Mouse (Mus musculus): ENCODE data around the gene Olfr558. TPM values are rescaled to one million over a fixed set of nuclear protein-coding genes. Genes with fewer than 3 reads are reported as not detected.

The Olfr558 gene
- polyA plus RNA-seq (2014; fragmentation: Nextera tagmentation; extraction: Ambion mirVana): 0.53 and 0.55 TPM in 2 replicates

- no peak within 1 kb of the TSS for H3K9ac ChIP-seq (ENCODE audit: low read length)
- H3K4me2 ChIP-seq (ENCODE audit: low read depth): no peak within 1 kb of the TSS
- H3K27me3 ChIP-seq (ENCODE audit: control insufficient read depth, insufficient read depth, low read length): no peaks in the 10 kb centered on the region
- H3K4me3 ChIP-seq (ENCODE audit: low read depth, low read length): no peak within 1 kb of the TSS
- no peak for DNase-seq (ENCODE audit: low spot score)
- no peak for ATAC-seq (ENCODE audit: insufficient read depth, low FRiP score, low TSS enrichment)
- no peaks in the 10 kb centered on the region for H3K4me1 ChIP-seq (ENCODE audit: control insufficient read depth, insufficient read depth, low read length)
- no peaks in the 10 kb centered on the region for H3K9me3 ChIP-seq (ENCODE audit: control insufficient read depth, low read length)
- no peaks in the 10 kb centered on the region for H3K36me3 ChIP-seq (ENCODE audit: control insufficient read depth, insufficient read depth, low read length)
- H3K27ac ChIP-seq (ENCODE audit: low read depth, low read length): no peak within 1 kb of the TSS
Observed at GRCm38 (mm10) chr7:102701915-102702314, at the start of gene Olfr558. Olfr558 (plus strand) TSS chr7:102702215.

- H3K4me2 ChIP-seq (ENCODE audit: low read depth): no peak within 1 kb of the TSS
- no peaks in the 10 kb centered on the region for H3K4me1 ChIP-seq (ENCODE audit: control insufficient read depth, insufficient read depth, low read length)
- H3K36me3 ChIP-seq (ENCODE audit: control insufficient read depth, insufficient read depth, low read length): no peaks in the 10 kb centered on the region
- WGBS: 72% methylated on average over 1 of the region's 1 CpGs
- no peak within 1 kb of the TSS for H3K27ac ChIP-seq (ENCODE audit: low read depth, low read length)
- DNase-seq (ENCODE audit: low spot score): no peak
- H3K9me3 ChIP-seq (ENCODE audit: control insufficient read depth, low read length): no peaks in the 10 kb centered on the region
- ATAC-seq (ENCODE audit: insufficient read depth, low FRiP score, low TSS enrichment): no peak
- H3K4me3 ChIP-seq (ENCODE audit: low read depth, low read length): no peak within 1 kb of the TSS
- no peak within 1 kb of the TSS for H3K9ac ChIP-seq (ENCODE audit: low read length)
- H3K27me3 ChIP-seq (ENCODE audit: control insufficient read depth, insufficient read depth, low read length): no peaks in the 10 kb centered on the region
Observed at GRCm38 (mm10) chr7:102658523-102658922, 43.5 kb upstream of the Olfr558 start, which contains the start of gene Olfr555. Olfr555 (plus strand) TSS chr7:102658823.

GRCm38 (mm10) chr7:102664599-102664998 lies 37.4 kb upstream of the Olfr558 start, which contains the start of gene Olfr556:
Olfr556 (plus strand) TSS chr7:102664899.
- Histone ChIP-seq H3K4me2 (ENCODE audit: low read depth) (no peak within 1 kb of the TSS), H3K4me1 (ENCODE audit: control insufficient read depth, insufficient read depth, low read length) (no peaks in the 10 kb centered on the region), H3K9me3 (ENCODE audit: control insufficient read depth, low read length) (no peaks in the 10 kb centered on the region), H3K27ac (ENCODE audit: low read depth, low read length) (no peak within 1 kb of the TSS), H3K36me3 (ENCODE audit: control insufficient read depth, insufficient read depth, low read length) (no peaks in the 10 kb centered on the region), H3K9ac (ENCODE audit: low read length) (no peak within 1 kb of the TSS), H3K4me3 (ENCODE audit: low read depth, low read length) (no peak within 1 kb of the TSS), H3K27me3 (ENCODE audit: control insufficient read depth, insufficient read depth, low read length) (no peaks in the 10 kb centered on the region)
- 28% methylated on average over 3 of the region's 3 CpGs for WGBS
- ATAC-seq (ENCODE audit: insufficient read depth, low FRiP score, low TSS enrichment): no peak
- no peak for DNase-seq (ENCODE audit: low spot score)

DNA sequence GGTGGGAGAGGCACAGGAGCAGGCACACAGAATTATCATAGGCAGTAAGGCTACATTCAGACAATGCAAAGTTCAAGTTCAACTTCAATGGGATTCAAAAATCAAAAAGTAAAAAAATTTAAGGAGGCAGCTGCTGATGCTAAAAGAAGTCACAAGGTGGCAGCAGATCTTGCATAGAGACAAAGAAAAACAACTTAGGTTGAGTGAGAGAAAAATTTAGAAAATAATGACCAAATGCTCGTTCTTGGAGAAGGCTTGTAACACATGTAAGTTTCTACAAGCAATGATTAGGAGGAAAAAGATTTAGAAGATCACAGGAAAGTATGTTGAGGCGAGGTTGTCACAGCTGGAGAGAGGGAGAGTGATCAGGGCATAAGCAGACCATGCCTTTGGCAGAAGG lies 36.6 kb upstream of the Olfr558 start:
- 52% methylated on average over 2 of the region's 2 CpGs for WGBS
- Histone ChIP-seq H3K9me3 (ENCODE audit: control insufficient read depth, low read length) (no peaks in the 10 kb centered on the region), H3K4me2 (ENCODE audit: low read depth) (no peak overlapping the region), H3K27me3 (ENCODE audit: control insufficient read depth, insufficient read depth, low read length) (no peaks in the 10 kb centered on the region), H3K9ac (ENCODE audit: low read length) (no peak overlapping the region), H3K36me3 (ENCODE audit: control insufficient read depth, insufficient read depth, low read length) (no peaks in the 10 kb centered on the region), H3K27ac (ENCODE audit: low read depth, low read length) (no peak overlapping the region), H3K4me3 (ENCODE audit: low read depth, low read length) (no peak overlapping the region), H3K4me1 (ENCODE audit: control insufficient read depth, insufficient read depth, low read length) (no peaks in the 10 kb centered on the region)
- DNase-seq (ENCODE audit: low spot score) (peak; percentile 16), ATAC-seq (ENCODE audit: insufficient read depth, low FRiP score, low TSS enrichment) (no peak)

- DNase-seq (ENCODE audit: low spot score) (no peak), ATAC-seq (ENCODE audit: insufficient read depth, low FRiP score, low TSS enrichment) (no peak)
- no peak overlapping the region for H3K9ac ChIP-seq (ENCODE audit: low read length)
- H3K27me3 ChIP-seq (ENCODE audit: control insufficient read depth, insufficient read depth, low read length): no peaks in the 10 kb centered on the region
- H3K9me3 ChIP-seq (ENCODE audit: control insufficient read depth, low read length): no peaks in the 10 kb centered on the region
- no peaks in the 10 kb centered on the region for H3K4me1 ChIP-seq (ENCODE audit: control insufficient read depth, insufficient read depth, low read length)
- no peak overlapping the region for H3K4me2 ChIP-seq (ENCODE audit: low read depth)
- no peak overlapping the region for H3K27ac ChIP-seq (ENCODE audit: low read depth, low read length)
- 80% methylated on average over 2 of the region's 2 CpGs for WGBS
- H3K4me3 ChIP-seq (ENCODE audit: low read depth, low read length): no peak overlapping the region
- H3K36me3 ChIP-seq (ENCODE audit: control insufficient read depth, insufficient read depth, low read length): no peaks in the 10 kb centered on the region
Observed at GRCm38 (mm10) chr7:102676225-102676624, 25.8 kb upstream of the Olfr558 start.

DNA sequence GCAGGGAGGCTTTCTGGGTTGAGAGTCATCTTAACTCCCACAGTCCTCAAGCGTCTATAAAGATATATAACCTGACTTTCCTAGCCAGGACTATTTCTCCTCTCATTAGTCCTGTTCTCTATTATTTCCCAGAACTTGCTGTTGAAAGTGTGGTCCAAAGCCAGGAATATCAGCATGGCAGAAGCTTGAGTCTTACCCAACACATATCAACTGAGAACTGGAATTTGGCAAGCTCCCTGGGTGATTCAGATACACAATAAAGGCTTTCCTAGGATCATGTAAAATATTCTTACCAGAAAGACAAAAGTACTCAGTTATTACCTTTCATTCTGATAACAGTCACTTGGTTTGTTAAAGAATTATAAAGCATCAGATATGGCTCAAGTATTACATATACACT lies 20.1 kb upstream of the Olfr558 start:
- H3K9ac ChIP-seq (ENCODE audit: low read length): no peak overlapping the region
- no peaks in the 10 kb centered on the region for H3K9me3 ChIP-seq (ENCODE audit: control insufficient read depth, low read length)
- H3K27me3 ChIP-seq (ENCODE audit: control insufficient read depth, insufficient read depth, low read length): no peaks in the 10 kb centered on the region
- no peak for DNase-seq (ENCODE audit: low spot score)
- no peaks in the 10 kb centered on the region for H3K4me1 ChIP-seq (ENCODE audit: control insufficient read depth, insufficient read depth, low read length)
- WGBS: 93% methylated on average over 1 of the region's 1 CpGs
- H3K36me3 ChIP-seq (ENCODE audit: control insufficient read depth, insufficient read depth, low read length): no peaks in the 10 kb centered on the region
- H3K4me2 ChIP-seq (ENCODE audit: low read depth): no peak overlapping the region
- ATAC-seq (ENCODE audit: insufficient read depth, low FRiP score, low TSS enrichment): no peak
- H3K4me3 ChIP-seq (ENCODE audit: low read depth, low read length): no peak overlapping the region
- no peak overlapping the region for H3K27ac ChIP-seq (ENCODE audit: low read depth, low read length)

- DNase-seq (ENCODE audit: low spot score) (peak; percentile 94), ATAC-seq (ENCODE audit: insufficient read depth, low FRiP score, low TSS enrichment) (peak; percentile 99)
- no peaks in the 10 kb centered on the region for H3K36me3 ChIP-seq (ENCODE audit: control insufficient read depth, insufficient read depth, low read length)
- no peaks in the 10 kb centered on the region for H3K27me3 ChIP-seq (ENCODE audit: control insufficient read depth, insufficient read depth, low read length)
- peak within 1 kb of the TSS; percentile 57 for H3K4me2 ChIP-seq (ENCODE audit: low read depth)
- peak within 1 kb of the TSS; percentile 57 for H3K4me3 ChIP-seq (ENCODE audit: low read depth, low read length)
- peak within 1 kb of the TSS; percentile 75 for H3K9ac ChIP-seq (ENCODE audit: low read length)
- H3K4me1 ChIP-seq (ENCODE audit: control insufficient read depth, insufficient read depth, low read length): no peaks in the 10 kb centered on the region
- under 1% methylated on average over 40 of the region's 40 CpGs for WGBS
- no peak within 1 kb of the TSS for H3K27ac ChIP-seq (ENCODE audit: low read depth, low read length)
- no peaks in the 10 kb centered on the region for H3K9me3 ChIP-seq (ENCODE audit: control insufficient read depth, low read length)
Observed at GRCm38 (mm10) chr7:102686944-102687501, 15.0 kb upstream of the Olfr558 start, which contains the start of gene Trim68. Trim68 (minus strand) TSS chr7:102687327.

DNA sequence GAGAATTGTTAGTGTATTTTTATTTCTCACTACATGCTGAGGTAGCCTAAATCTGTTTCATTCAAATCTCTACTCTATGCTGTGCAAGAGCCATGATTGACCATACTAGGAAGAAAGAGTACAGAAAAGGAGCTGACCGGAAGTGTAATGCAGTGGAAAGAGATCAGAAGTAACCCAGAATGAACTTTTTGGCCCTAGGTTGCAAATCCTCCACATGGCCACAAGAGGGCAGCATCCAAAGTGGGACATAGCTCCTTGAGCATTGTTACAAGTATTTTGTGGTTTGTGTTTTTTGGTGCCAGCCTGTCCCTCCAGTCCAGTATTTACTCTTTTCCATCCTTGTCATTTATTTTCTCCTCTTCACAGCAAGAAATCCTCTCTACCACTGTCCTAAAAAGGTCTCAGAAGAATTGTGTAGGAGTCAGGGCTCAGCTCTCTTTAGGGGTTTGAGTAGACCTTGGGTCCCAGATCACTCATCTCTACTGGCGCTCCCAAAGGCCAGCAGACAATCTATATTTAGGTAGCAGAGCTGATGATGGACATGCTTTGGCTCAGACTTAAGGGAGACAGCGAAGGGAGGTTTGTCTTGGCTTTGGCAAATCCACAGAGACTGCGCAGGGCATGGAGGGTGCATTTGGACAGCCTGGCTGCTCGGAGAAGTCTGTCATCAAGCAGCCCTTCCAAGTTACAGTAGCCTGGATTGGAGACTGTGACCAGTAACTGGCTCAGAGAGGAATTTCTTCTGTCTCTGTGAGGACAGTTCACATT lies 6.5 kb upstream of the Olfr558 start, which contains the start of gene Olfr557:
Gene Olfr557, plus strand, starts transcription at position 553 of the 768 bp plus-strand sequence.
- Histone ChIP-seq H3K27me3 (ENCODE audit: control insufficient read depth, insufficient read depth, low read length) (no peaks in the 10 kb centered on the region), H3K4me3 (ENCODE audit: low read depth, low read length) (no peak within 1 kb of the TSS), H3K27ac (ENCODE audit: low read depth, low read length) (no peak within 1 kb of the TSS), H3K9me3 (ENCODE audit: control insufficient read depth, low read length) (no peaks in the 10 kb centered on the region), H3K9ac (ENCODE audit: low read length) (no peak within 1 kb of the TSS), H3K4me2 (ENCODE audit: low read depth) (no peak within 1 kb of the TSS), H3K36me3 (ENCODE audit: control insufficient read depth, insufficient read depth, low read length) (no peaks in the 10 kb centered on the region), H3K4me1 (ENCODE audit: control insufficient read depth, insufficient read depth, low read length) (no peaks in the 10 kb centered on the region)
- DNase-seq (ENCODE audit: low spot score): peak; percentile 49
- 82% methylated on average over 5 of the region's 5 CpGs for WGBS
- ATAC-seq (ENCODE audit: insufficient read depth, low FRiP score, low TSS enrichment): no peak

GRCm38 (mm10) chr7:102698461-102698860 lies 3.6 kb upstream of the Olfr558 start:
- H3K9ac ChIP-seq (ENCODE audit: low read length): no peak overlapping the region
- WGBS: 85% methylated on average over 7 of the region's 7 CpGs
- no peaks in the 10 kb centered on the region for H3K4me1 ChIP-seq (ENCODE audit: control insufficient read depth, insufficient read depth, low read length)
- no peak overlapping the region for H3K27ac ChIP-seq (ENCODE audit: low read depth, low read length)
- no peaks in the 10 kb centered on the region for H3K9me3 ChIP-seq (ENCODE audit: control insufficient read depth, low read length)
- no peak overlapping the region for H3K4me3 ChIP-seq (ENCODE audit: low read depth, low read length)
- H3K4me2 ChIP-seq (ENCODE audit: low read depth): no peak overlapping the region
- H3K36me3 ChIP-seq (ENCODE audit: control insufficient read depth, insufficient read depth, low read length): no peaks in the 10 kb centered on the region
- ATAC-seq (ENCODE audit: insufficient read depth, low FRiP score, low TSS enrichment) (no peak), DNase-seq (ENCODE audit: low spot score) (no peak)
- no peaks in the 10 kb centered on the region for H3K27me3 ChIP-seq (ENCODE audit: control insufficient read depth, insufficient read depth, low read length)

All from neural tube, embryonic 11.5 days (tissue).